Mouse (Mus musculus) cerebellum, adult 2 months (tissue): ENCODE measurements around the gene Vamp2.

Source experiments
- CTCF ChIP-seq: fragments of 200-500 bp; IDR thresholded peaks from 2 replicates; pipeline ENCODE4 v1.5.1; 2011; ENCODE audit warnings: low read depth, mild to moderate bottlenecking, control low read depth, low read length, moderate library complexity, borderline replicate concordance; ENCODE audit not compliant: insufficient read depth
- POLR2A ChIP-seq: fragments of 200-500 bp; IDR thresholded peaks from 2 replicates; pipeline ENCODE4 v1.6.1; 2011; ENCODE audit warnings: low read length, control low read depth, borderline replicate concordance; ENCODE audit not compliant: insufficient read depth

GRCm38 (mm10) chr11:69103121-69103520, 14.8 kb downstream of the Vamp2 start:
- TF ChIP-seq CTCF (no peak), POLR2A (no peak)
